Mouse (Mus musculus) lung, embryonic 15.5 days (tissue): ENCODE measurements at regions not wholly inside any gene's neighbourhood (a gene's known extent, or its start where the extent isn't known, plus 50 kb on each side); places are given as distances from the start of the nearest gene placed in this dataset.
A peak's percentile ranks its signal among the peaks of the same experiment; 100 is the strongest.

Source experiments
- ATAC-seq: fragments of 200-750 bp; cut with Nextera tagmentation; 2 replicates; pipeline ENCODE4 v1.8.0; 2017; ENCODE audit warnings: moderate number of reproducible peaks, borderline replicate concordance; ENCODE audit not compliant: low FRiP score, low TSS enrichment; ENCODE audit errors: extremely low read depth
- H3K27ac ChIP-seq: fragments of 300-500 bp; sonication (generic); 2 replicates; pipeline ENCODE4 v1.5.1; 2015; ENCODE audit warnings: moderate library complexity, mild to moderate bottlenecking, inconsistent platforms
- H3K27me3 ChIP-seq: fragments of 300-500 bp; sonication (generic); 2 replicates; pipeline ENCODE4 v1.6.1; 2015; ENCODE audit warnings: inconsistent platforms
- H3K36me3 ChIP-seq: fragments of 300-500 bp; sonication (generic); 2 replicates; pipeline ENCODE4 v1.6.1; 2015; ENCODE audit warnings: inconsistent platforms
- H3K4me1 ChIP-seq: fragments of 300-500 bp; sonication (generic); 2 replicates; pipeline ENCODE4 v1.6.1; 2015; ENCODE audit warnings: inconsistent platforms
- H3K4me2 ChIP-seq: fragments of 300-500 bp; sonication (generic); 2 replicates; pipeline ENCODE4 v1.6.1; 2015; ENCODE audit warnings: inconsistent platforms, mild to moderate bottlenecking, moderate library complexity
- H3K4me3 ChIP-seq: fragments of 300-500 bp; sonication (generic); 2 replicates; pipeline ENCODE4 v1.5.1; 2015; ENCODE audit warnings: mild to moderate bottlenecking, inconsistent platforms
- H3K9ac ChIP-seq: fragments of 300-500 bp; sonication (generic); 2 replicates; pipeline ENCODE4 v1.6.1; 2015; ENCODE audit warnings: inconsistent platforms
- H3K9me3 ChIP-seq: fragments of 300-500 bp; sonication (generic); 2 replicates; pipeline ENCODE4 v1.6.1; 2016; ENCODE audit warnings: inconsistent platforms
- WGBS: fragments of 180-500 bp; shearing (Covaris S2); methylation state at CpG from one replicate; pipeline ENCODE4 v1.1.7; 2015; 5-methylcytosine and 5-hydroxymethylcytosine counted together

DNA sequence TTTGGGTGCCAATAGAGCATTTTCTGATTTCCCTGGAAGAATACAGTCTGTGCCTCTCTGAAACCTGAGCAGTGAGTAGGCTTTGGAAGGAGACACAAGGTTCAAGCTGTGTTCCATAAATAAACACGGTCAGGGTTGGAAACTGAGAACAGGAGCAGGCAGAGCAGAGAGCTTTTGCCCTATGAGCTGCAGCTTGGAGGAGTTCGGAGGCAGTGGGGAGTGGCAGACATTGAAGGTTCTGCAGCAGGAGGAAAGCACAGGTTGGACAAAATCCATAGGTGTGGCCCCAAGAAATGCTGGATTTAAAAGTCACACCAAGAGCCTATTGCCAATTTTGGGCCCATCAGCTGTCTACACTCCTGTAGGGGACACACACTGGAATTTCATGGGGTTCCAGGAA is 59.0 kb upstream of the Cd93 start:
- Histone ChIP-seq H3K27ac (peak overlapping the region; percentile 62), H3K4me1 (peaks cover 29% of the 10 kb centered on the region), H3K4me3 (no peak overlapping the region), H3K4me2 (no peak overlapping the region), H3K9ac (no peak overlapping the region), H3K9me3 (no peaks in the 10 kb centered on the region), H3K36me3 (no peaks in the 10 kb centered on the region), H3K27me3 (no peaks in the 10 kb centered on the region)
- WGBS = 46% methylated on average over 2 of the region's 2 CpGs
- no peak for ATAC-seq

DNA sequence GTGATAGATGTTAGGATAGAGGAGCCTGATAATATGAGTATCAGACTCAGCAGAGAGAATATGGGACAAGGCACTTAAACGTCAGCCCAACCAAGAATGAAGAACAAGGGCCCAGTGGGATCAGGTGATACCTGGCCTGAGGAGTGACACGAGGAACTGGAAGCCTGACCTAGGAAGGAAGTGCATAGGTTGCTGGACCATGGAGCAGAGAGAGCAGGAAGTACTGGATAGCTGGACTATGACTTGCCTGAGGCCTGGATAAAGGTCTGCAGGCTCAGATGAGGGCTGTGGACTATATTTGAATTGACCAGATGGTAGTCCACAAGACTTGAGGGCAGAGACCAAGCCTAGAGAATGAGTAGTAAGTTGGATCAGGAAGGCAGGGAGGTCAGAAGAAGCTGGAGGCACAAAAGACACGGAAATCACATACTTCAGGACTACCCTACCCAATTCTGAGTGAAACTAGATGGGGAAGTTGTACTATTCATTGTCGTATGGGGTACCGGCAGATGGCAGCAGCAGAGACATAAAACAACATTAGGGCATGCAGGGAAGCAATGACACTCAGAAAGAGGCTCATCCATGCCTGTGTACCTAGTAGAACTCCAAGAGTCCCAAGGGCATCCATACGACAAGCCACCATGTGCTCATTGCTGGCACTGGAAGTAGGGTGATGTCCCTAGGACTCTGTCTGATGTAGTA is 57.0 kb upstream of the Cd93 start:
- Histone ChIP-seq H3K9me3 (no peaks in the 10 kb centered on the region), H3K4me3 (no peak overlapping the region), H3K4me2 (no peak overlapping the region), H3K27ac (no peak overlapping the region), H3K4me1 (peaks cover 33% of the 10 kb centered on the region), H3K27me3 (no peaks in the 10 kb centered on the region), H3K9ac (no peak overlapping the region), H3K36me3 (no peaks in the 10 kb centered on the region)
- ATAC-seq = no peak
- WGBS = 84% methylated on average over 6 of the region's 6 CpGs

DNA sequence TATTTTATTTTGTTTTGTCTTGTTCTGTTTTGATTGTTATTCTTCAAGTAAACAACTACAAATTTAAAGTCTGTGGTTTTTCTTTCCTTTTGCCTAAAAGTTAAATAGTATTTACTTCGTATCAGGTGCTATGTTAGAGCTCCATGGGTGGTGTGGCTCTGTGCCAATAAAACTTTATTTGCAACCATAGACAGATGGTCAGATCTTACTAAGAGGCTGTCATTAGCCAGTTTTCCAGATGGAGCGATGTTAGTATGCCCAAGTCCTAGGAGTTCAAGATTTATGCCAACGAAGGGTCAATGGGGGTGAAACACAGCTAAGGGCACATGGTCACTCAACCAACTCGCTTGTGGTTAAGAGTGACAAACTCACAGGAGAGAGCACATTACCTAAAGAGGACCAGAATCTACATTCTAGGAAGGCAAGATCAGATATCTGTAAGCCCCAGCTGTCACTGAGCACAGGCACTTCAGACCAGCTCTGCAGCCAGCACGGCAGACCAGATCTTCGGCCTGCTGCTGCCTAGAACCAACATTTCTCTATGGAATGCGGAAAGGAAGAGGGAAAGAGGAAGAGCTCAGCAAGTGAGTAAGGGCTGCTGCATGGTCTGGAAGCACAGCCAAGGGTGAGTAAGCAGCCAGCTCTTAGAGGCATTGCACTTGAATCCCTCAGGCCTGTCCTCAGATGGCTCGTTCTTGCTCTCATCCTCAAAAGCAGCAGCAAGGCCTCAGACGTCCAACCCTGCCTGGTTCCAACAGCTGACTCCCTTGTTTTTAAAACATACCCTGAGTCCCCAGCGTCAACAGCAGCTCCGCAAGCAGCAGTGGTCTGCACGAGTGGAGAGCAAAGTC is 54.3 kb upstream of the Cd93 start:
- Histone ChIP-seq H3K9me3 (no peaks in the 10 kb centered on the region), H3K4me1 (peaks cover 24% of the 10 kb centered on the region), H3K27ac (peak overlapping the region; percentile 58), H3K27me3 (no peaks in the 10 kb centered on the region), H3K4me2 (no peak overlapping the region), H3K9ac (no peak overlapping the region), H3K36me3 (no peaks in the 10 kb centered on the region), H3K4me3 (no peak overlapping the region)
- WGBS = 61% methylated on average over 12 of the region's 12 CpGs
- ATAC-seq = no peak

DNA sequence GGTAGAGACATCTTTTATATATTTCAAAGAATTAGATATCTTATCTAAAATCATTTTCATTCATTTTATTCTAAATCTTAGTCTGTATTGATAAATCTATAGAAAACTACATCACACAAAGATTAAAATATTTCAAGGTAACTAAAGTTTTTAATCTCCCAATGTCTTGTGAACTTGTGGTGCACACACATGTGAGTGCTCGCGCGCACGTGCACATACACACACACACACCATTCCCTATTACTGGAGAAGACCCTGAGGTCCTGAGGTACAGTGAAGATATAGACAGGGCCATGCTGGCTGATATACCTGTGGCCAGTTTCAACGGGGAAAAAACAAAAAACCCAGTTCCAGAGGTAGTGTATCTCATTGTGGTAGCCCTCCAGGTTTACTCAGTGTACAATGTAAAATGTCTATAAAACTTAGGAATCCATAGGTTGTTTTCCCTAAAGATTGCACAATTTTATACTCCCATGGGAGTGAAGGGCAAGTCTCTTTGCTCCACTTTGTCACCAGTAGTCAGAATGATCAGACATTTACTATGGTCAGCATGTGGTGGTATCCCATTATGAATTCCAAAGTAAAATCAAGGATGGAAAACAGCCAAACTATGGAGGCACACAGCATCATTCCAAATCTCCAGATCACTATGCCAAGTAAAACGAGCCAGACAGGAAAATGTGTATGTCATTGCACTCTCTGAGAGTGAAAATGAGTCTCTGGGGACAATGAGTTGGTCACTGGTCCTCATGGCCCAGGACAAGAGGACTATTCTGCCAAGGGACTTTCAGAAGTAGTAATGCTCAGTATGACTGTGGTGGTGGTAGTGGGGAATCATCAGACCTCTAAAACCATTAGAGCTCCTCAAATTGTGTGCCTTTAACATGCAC is 53.0 kb upstream of the Cd93 start:
- Histone ChIP-seq H3K4me2 (no peak overlapping the region), H3K4me1 (peaks cover 25% of the 10 kb centered on the region), H3K36me3 (no peaks in the 10 kb centered on the region), H3K27ac (no peak overlapping the region), H3K27me3 (no peaks in the 10 kb centered on the region), H3K9me3 (no peaks in the 10 kb centered on the region), H3K4me3 (no peak overlapping the region), H3K9ac (no peak overlapping the region)
- ATAC-seq = no peak
- 82% methylated on average over 6 of the region's 6 CpGs for WGBS

DNA sequence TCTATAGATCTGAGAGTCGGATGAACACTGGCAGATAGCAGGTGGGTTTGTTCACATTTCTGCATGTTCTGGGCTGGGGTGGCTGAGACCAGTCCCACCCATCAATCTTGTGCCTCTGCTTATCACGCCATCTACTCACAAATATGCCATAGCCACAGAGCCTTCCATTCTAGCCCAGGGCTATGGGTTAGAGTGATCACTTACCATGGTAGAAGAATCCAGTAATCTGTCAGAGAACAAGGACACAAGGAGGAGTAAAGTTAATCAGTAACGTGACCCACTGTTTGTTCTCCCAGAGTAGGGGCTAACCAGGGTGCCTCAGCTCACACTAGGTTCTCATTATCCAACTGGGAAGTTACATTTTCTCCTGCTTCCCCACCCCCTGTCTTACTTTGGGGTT is 52.1 kb upstream of the Cd93 start:
- no peak for ATAC-seq
- WGBS = 60% methylated on average over 3 of the region's 3 CpGs
- Histone ChIP-seq H3K27me3 (no peaks in the 10 kb centered on the region), H3K4me1 (peaks cover 31% of the 10 kb centered on the region), H3K9ac (no peak overlapping the region), H3K9me3 (no peaks in the 10 kb centered on the region), H3K36me3 (no peaks in the 10 kb centered on the region), H3K4me2 (no peak overlapping the region), H3K4me3 (no peak overlapping the region), H3K27ac (no peak overlapping the region)

DNA sequence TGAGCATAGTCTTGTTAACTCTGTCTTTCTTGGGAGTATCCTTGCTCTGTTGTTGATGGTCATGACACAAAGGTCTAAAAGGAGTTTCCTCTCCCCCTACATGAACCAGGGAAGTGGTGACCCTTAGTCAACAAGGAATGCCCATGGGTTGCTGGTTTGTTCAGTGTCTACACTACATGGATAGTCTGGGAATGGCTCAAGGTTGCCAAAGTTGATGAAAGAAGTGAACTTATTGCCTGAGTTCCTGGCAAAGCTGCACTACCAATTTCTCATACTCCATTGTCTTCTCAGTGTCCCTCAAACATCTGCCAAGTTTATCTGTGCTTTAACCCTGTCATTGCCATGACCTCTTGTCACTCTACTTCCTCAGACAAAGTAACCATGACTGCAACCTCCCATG is 49.9 kb upstream of the Cd93 start:
- Histone ChIP-seq H3K9ac (no peak overlapping the region), H3K4me2 (no peak overlapping the region), H3K4me3 (no peak overlapping the region), H3K9me3 (no peaks in the 10 kb centered on the region), H3K27ac (no peak overlapping the region), H3K36me3 (no peaks in the 10 kb centered on the region), H3K4me1 (peaks cover 31% of the 10 kb centered on the region), H3K27me3 (no peaks in the 10 kb centered on the region)
- ATAC-seq = no peak
